Mouse (Mus musculus) CH12.LX (cell line): ENCODE measurements around the gene Cacnb4. TPM values are rescaled to one million over a fixed set of nuclear protein-coding genes. Genes with fewer than 3 reads are reported as not detected.

Experiments used
- DNase-seq: peaks from one replicate; pipeline ENCODE4 v3.0.0-alpha.2; 2013; ENCODE audit errors: extremely low read depth
- H3K27ac ChIP-seq: 2 replicates; pipeline ENCODE4 v1.5.1; 2012; ENCODE audit warnings: low read depth, mild to moderate bottlenecking, control low read depth, moderate library complexity; ENCODE audit not compliant: insufficient read depth
- H3K27me3 ChIP-seq: replicated peaks from 2 replicates; pipeline ENCODE3; 2012; ENCODE audit warnings: inconsistent platforms
- H3K36me3 ChIP-seq, 2 experiments: replicated peaks in 1 of 2; 2 replicates each; pipeline versions ENCODE3 to v1.6.1; 2012; ENCODE audit warnings: inconsistent platforms in 1 of 2, low read length in 1 of 2, mild to moderate bottlenecking in 1 of 2, mixed read lengths in 1 of 2, moderate library complexity in 1 of 2; ENCODE audit not compliant: control insufficient read depth in 1 of 2, insufficient read depth in 1 of 2
- H3K4me1 ChIP-seq, 2 experiments: 2 replicates each; pipeline ENCODE4 v1.6.1; 2012; ENCODE audit warnings: inconsistent platforms in 1 of 2, moderate library complexity in 1 of 2; ENCODE audit not compliant: insufficient read depth in 2 of 2, control insufficient read depth in 1 of 2
- H3K4me2 ChIP-seq: 2 replicates; pipeline ENCODE4 v1.6.1; 2012; ENCODE audit warnings: low read depth, mild to moderate bottlenecking, control low read depth; ENCODE audit not compliant: poor library complexity, insufficient read depth, severe bottlenecking
- H3K4me3 ChIP-seq, 3 experiments: fragments of 150-350 bp in 1 of 3; sonication (generic) in 1 of 3; replicated peaks in 1 of 3; 2 replicates each; pipeline versions ENCODE3 to v1.5.1; 2011 to 2012; ENCODE audit warnings: low read depth in 2 of 3, low read length in 2 of 3, mild to moderate bottlenecking in 2 of 3, moderate library complexity in 2 of 3, control low read depth in 1 of 3, improper control_type of control experiment in 1 of 3, inconsistent platforms in 1 of 3, mixed read lengths in 1 of 3; ENCODE audit not compliant: poor library complexity in 1 of 3
- H3K79me2 ChIP-seq: replicated peaks from 2 replicates; pipeline ENCODE4 v1.6.1; 2012; ENCODE audit warnings: mild to moderate bottlenecking, moderate library complexity; ENCODE audit not compliant: control insufficient read depth, poor library complexity, insufficient read depth, severe bottlenecking; ENCODE audit errors: extremely low read depth
- H3K9ac ChIP-seq: 2 replicates; pipeline ENCODE4 v1.6.1; 2012; ENCODE audit warnings: low read depth, mild to moderate bottlenecking, control low read depth, moderate library complexity; ENCODE audit not compliant: insufficient read depth
- H3K9me3 ChIP-seq: replicated peaks from 2 replicates; pipeline ENCODE3; 2012; ENCODE audit warnings: low read length, inconsistent platforms, mixed read lengths
- CHD2 ChIP-seq: IDR thresholded peaks from 2 replicates; pipeline ENCODE4 v1.6.1; 2011; ENCODE audit warnings: low read length, improper control_type of control experiment
- CTCF ChIP-seq, 2 experiments: IDR thresholded peaks in 1 of 2; conservative IDR thresholded peaks in 1 of 2; 2 replicates each; pipeline ENCODE4 v1.5.1; 2011 to 2012; ENCODE audit warnings: low read depth in 2 of 2, low read length in 2 of 2, improper control_type of control experiment in 1 of 2, inconsistent platforms in 1 of 2, mild to moderate bottlenecking in 1 of 2, moderate library complexity in 1 of 2
- ETS1 ChIP-seq: conservative IDR thresholded peaks from 2 replicates; pipeline ENCODE4 v1.6.1; 2012; ENCODE audit warnings: low read depth, mild to moderate bottlenecking, inconsistent platforms, low read length, improper control_type of control experiment, moderate library complexity
- JUND ChIP-seq: conservative IDR thresholded peaks from 2 replicates; pipeline ENCODE4 v1.6.1; 2011; ENCODE audit warnings: low read depth, low read length, improper control_type of control experiment
- MAZ ChIP-seq: IDR thresholded peaks from 2 replicates; pipeline ENCODE4 v1.6.1; 2012; ENCODE audit warnings: low read depth, mild to moderate bottlenecking, inconsistent platforms, low read length, improper control_type of control experiment, moderate library complexity
- USF1 ChIP-seq: IDR thresholded peaks from 2 replicates; pipeline ENCODE4 v1.6.1; 2014; ENCODE audit warnings: low read depth, mild to moderate bottlenecking, inconsistent platforms, low read length, improper control_type of control experiment
- ZKSCAN1 ChIP-seq: IDR thresholded peaks from 2 replicates; pipeline ENCODE4 v1.6.1; 2012; ENCODE audit warnings: low read depth, inconsistent platforms, low read length, improper control_type of control experiment, borderline replicate concordance
- ZMIZ1 ChIP-seq: IDR thresholded peaks from 2 replicates; pipeline ENCODE4 v1.6.1; 2012; ENCODE audit warnings: low read depth, mild to moderate bottlenecking, inconsistent platforms, low read length, improper control_type of control experiment
- dilution Hi-C: fragments of 300-500 bp; cut with MboI; formaldehyde crosslinking; loops from 2 replicates; pipeline ENCODE4 v1.14.3; 2020; ENCODE audit warnings: low sequenced_read_pairs; ENCODE audit not compliant: extremely low pct_unique_long_range_greater_than_20kb, extremely low pct_ligation_motif_present
- in situ Hi-C: fragments of 300-500 bp; cut with MboI; formaldehyde crosslinking; loops from 3 replicates; pipeline ENCODE4 v1.14.3; 2019; ENCODE audit warnings: low sequenced_read_pairs, low pct_ligation_motif_present, low pct_unique_long_range_greater_than_20kb, mixed read lengths
- polyA plus RNA-seq: library from polyadenylated mRNA; unstranded; fragments of >175 nt; gene quantifications from 2 replicates; pipeline ENCODE4 v1.2.1, GENCODE M21; 2012; ENCODE audit warnings: low read depth; ENCODE audit not compliant: insufficient read length
- total RNA-seq, 2 experiments: library from RNA; depleted of rRNA; stranded (reverse); fragments of 300-350 nt in 1 of 2; fragments of >200 nt in 1 of 2; gene quantifications; 2 replicates each; pipeline ENCODE4 v1.2.3; 2012 to 2014

Gene Cacnb4
- total and polyA plus RNA-seq, 3 experiments, result 0.77 to 3.4 (median 1.5) TPM

DNA sequence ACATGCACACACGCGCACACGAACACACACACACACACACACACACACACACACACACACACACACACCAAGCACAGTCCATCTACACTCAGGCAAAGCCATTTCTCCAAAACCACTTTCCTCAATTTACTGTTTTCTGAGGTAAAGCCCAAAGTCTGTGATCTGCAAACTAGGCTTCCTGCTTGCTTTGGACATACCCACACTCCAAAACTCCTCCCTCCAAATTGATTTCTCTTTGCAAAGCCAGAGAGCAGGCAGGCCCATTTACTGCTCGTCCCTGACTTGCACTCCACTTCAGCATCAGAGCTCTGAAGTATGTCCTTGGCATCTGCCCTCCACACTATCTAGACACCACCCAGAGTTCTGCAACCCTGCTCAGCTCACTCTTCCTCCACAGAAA is 958 bp upstream of the Cacnb4 start:
- no peaks in the 10 kb centered on the region for H3K9me3 ChIP-seq
- in situ Hi-C loops (no loop called here), dilution Hi-C loops (no loop called here)
- H3K36me3 ChIP-seq, result no peaks in the 10 kb centered on the region
- peaks cover 2 to 33% of the 10 kb centered on the region in 2 experiments; a peak in 2 of 4 replicates for H3K4me1 ChIP-seq
- no peak overlapping the region for H3K9ac ChIP-seq
- H3K27me3 ChIP-seq, result peaks cover 4% of the 10 kb centered on the region
- H3K79me2 ChIP-seq, result no peaks in the 10 kb centered on the region
- no peak overlapping the region for H3K4me2 ChIP-seq
- DNase-seq, result no peak
- no peak overlapping the region for H3K27ac ChIP-seq
- H3K4me3 ChIP-seq, result no peak overlapping the region
- TF ChIP-seq ZKSCAN1, result no peak
- no peak for TF ChIP-seq ETS1
- no peak for TF ChIP-seq USF1
- TF ChIP-seq CHD2, result no peak
- no peak for TF ChIP-seq ZMIZ1

DNA sequence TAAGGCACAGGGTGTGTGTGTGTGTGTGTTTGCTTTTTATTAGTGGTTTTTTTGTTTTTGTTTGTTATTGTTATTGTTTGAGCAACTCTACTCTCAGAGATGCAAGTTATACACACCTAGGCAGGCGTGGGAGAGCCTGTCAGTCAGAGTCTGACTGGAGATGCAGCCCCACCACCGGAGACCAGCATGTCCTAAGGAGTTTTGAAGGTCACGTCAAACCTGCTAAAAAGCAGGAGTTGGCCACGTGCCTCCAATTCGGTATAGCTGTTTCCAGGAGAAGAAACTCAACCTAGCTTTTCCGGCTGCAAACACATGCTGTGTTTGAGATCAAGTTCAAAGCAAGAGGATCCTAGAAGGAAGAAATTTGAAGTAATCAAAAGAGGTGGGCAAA is 277 bp upstream of the Cacnb4 start:
- DNase-seq, result no peak
- H3K27me3 ChIP-seq, result peaks cover 4% of the 10 kb centered on the region
- H3K79me2 ChIP-seq, result no peaks in the 10 kb centered on the region
- H3K9me3 ChIP-seq, result no peaks in the 10 kb centered on the region
- H3K4me2 ChIP-seq, result no peak overlapping the region
- H3K36me3 ChIP-seq, result no peaks in the 10 kb centered on the region
- peaks cover 2 to 40% of the 10 kb centered on the region in 2 experiments; a peak in 2 of 4 replicates for H3K4me1 ChIP-seq
- no peak overlapping the region for H3K27ac ChIP-seq
- TF ChIP-seq MAZ, result no peak
- TF ChIP-seq, all 38 proteins: peak for 0
- H3K4me3 ChIP-seq, result no peak overlapping the region
- no peak overlapping the region for H3K9ac ChIP-seq
- in situ Hi-C loops (no loop called here), dilution Hi-C loops (no loop called here)

DNA sequence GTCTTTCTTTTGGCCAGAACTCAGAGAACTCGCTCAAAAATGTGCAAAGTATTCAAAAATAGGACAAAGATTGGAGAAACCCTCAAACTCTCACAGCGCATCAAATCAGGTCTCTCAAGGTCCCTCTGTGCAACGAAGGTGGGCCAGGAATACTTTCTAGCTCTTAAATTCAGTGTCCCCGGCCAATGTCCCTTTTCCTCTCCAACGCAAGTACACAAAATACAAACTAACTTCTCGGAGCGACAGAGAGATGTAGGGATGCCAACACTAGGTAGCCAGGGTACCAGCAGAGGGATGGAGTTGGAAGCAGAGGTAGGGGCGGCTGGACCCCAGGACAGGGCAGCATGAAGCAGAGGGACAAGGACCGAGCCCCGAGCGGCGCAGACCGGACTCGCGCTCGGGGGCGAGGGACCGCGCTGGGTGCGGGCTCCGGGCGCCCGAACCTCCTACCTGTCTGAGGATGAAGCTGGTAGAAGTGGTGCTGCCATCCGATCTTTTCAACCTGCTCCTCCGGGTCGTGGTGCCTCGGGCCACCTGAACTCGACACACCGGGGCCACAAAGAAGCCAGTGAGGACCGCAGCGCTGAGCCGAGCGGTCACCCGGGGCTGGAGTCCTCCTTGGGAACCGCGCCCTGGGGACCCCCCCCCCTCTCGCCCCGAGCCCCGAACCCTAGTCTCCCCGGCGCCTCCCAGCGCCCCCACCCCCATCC is 1.2 kb downstream of the Cacnb4 start:
- H3K4me1 ChIP-seq, result peaks cover 2 to 43% of the 10 kb centered on the region in 2 experiments; a peak in 2 of 4 replicates
- in situ Hi-C loops, result no loop called here
- peak overlapping the region; percentile 55 to 86 (median 67) for H3K4me3 ChIP-seq
- H3K79me2 ChIP-seq, result no peaks in the 10 kb centered on the region
- H3K4me2 ChIP-seq, result peak overlapping the region; percentile 91
- peak overlapping the region; percentile 49 for H3K9ac ChIP-seq
- no peaks in the 10 kb centered on the region for H3K36me3 ChIP-seq
- no peak for DNase-seq
- peaks cover 4% of the 10 kb centered on the region for H3K27me3 ChIP-seq
- H3K9me3 ChIP-seq, result no peaks in the 10 kb centered on the region
- no peak overlapping the region for H3K27ac ChIP-seq
- dilution Hi-C loops, result no loop called here
- no peak for TF ChIP-seq CTCF (conservative IDR thresholded peaks at IDR 0.05 in 1 of 2, IDR thresholded peaks at IDR 0.05 in 1 of 2; ENCODE audit: low read depth in 2 of 2, low read length in 2 of 2)
- no peak for TF ChIP-seq JUND
